Mouse (Mus musculus): ENCODE measurements around the gene Pigr.

GRCm38 (mm10) chr1:130838288-130838687 lies 11.8 kb downstream of the Pigr start:
- no peak for TF ChIP-seq CTCF (IDR thresholded peaks at IDR 0.05; ENCODE audit: insufficient read depth, low read depth, low read length)
- TF ChIP-seq POLR2A (IDR thresholded peaks at IDR 0.05; ENCODE audit: insufficient read depth, low read depth, low read length) = no peak

Measured in olfactory bulb, adult 2 months (tissue).